21 mouse cellular contexts compared by ENCODE assay signal in the genomic region with DNA sequence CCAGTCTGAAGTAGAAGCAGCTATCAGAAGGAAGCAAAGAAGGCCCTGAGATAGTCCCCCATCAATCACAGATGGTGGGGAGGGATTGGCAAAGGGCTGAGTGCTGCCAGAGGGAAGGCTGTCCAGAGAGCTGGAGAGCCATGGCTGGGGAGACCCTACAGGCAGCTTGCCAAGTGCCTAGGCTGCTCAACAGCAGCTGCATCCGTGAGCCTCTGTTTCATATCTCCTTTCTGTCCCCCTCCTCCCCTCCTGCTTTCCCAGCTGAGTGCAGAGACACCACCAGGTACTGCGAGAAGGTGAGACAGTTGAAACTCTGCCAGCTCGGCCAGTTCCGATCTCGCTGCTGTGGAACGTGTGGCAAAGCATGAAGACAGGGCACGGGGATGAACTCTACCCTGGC.
A peak's percentile ranks its signal among the peaks of the same experiment; 100 is the strongest.
DNase-seq lines count a peak whose midpoint lies in the region; ATAC-seq and TF ChIP-seq lines count a peak whose summit lies in the region.
"Had no signal": no experiment of that assay in that cellular context is flagged by ENCODE, and none has a peak within 500 bp of the region (broad histone marks: within the 10 kb centered on the region; RNA-seq: fewer than 3 reads in every experiment).

No protein-coding gene starts in this region.

- no peak for TF ChIP-seq CTCF in intestine, postnatal 0 days (IDR thresholded peaks at IDR 0.05; ENCODE audit: low read depth)

- WGBS in heart, embryonic 13.5 days = 29% methylated on average over 7 of the region's 7 CpGs
- 61% methylated on average over 7 of the region's 7 CpGs for WGBS in intestine, embryonic 14.5 days
- WGBS in intestine, postnatal 0 days = 60% methylated on average over 7 of the region's 7 CpGs
- WGBS in neural tube, embryonic 13.5 days = 78% methylated on average over 7 of the region's 7 CpGs

- peak; percentile 58; the same call in 1 of the 2 replicates for ATAC-seq in heart, embryonic 13.5 days (ENCODE audit: extremely low read depth, insufficient number of reproducible peaks, low FRiP score, low TSS enrichment)
- ATAC-seq in intestine, embryonic 14.5 days (replicated peaks; ENCODE audit: low FRiP score, low TSS enrichment, low read depth) = 0 out of 2 replicates have a peak, but pooled peaks have one; percentile 43
- ATAC-seq in intestine, postnatal 0 days = no peak
- 0 out of 2 replicates have a peak, but pooled peaks have one; percentile 27 for ATAC-seq in neural tube, embryonic 13.5 days (ENCODE audit: low read depth)
- ATAC-seq: activated CD4-positive, CD25-positive, alpha-beta regulatory T cell, adult 4 months; CD4-positive, CD25-positive, alpha-beta regulatory T cell, adult 4 months had no signal

- no peak overlapping the region; the same call in 1 of the 2 replicates for H3K9ac ChIP-seq in heart, embryonic 13.5 days
- no peak overlapping the region for H3K9ac ChIP-seq in intestine, embryonic 14.5 days (ENCODE audit: low read length)
- H3K9ac ChIP-seq in intestine, postnatal 0 days (ENCODE audit: low read depth, low read length) = no peak overlapping the region
- H3K9ac ChIP-seq in neural tube, embryonic 13.5 days = no peak overlapping the region
- H3K9ac ChIP-seq: embryonic facial prominence, embryonic 12.5 days; hindbrain, embryonic 13.5 days; liver, embryonic 15.5 days; neural tube, embryonic 12.5 days had no signal

- H3K4me1 ChIP-seq in heart, embryonic 13.5 days = peaks cover 17% of the 10 kb centered on the region
- H3K4me1 ChIP-seq in intestine, embryonic 14.5 days (replicated peaks; ENCODE audit: control insufficient read depth, insufficient read depth, low read length) = peaks cover 8% of the 10 kb centered on the region; the same call in 1 of the 2 replicates
- no peaks in the 10 kb centered on the region for H3K4me1 ChIP-seq in intestine, postnatal 0 days (replicated peaks; ENCODE audit: control insufficient read depth, insufficient read depth, low read length)
- peaks cover 4% of the 10 kb centered on the region; the same call in 1 of the 2 replicates for H3K4me1 ChIP-seq in neural tube, embryonic 13.5 days (replicated peaks)
- H3K4me1 ChIP-seq: liver, embryonic 15.5 days; neural tube, embryonic 12.5 days had no signal

- H3K4me2 ChIP-seq in heart, embryonic 13.5 days = 0 out of 2 replicates have a peak overlapping the region, but pooled peaks have one; percentile 3
- no peak overlapping the region for H3K4me2 ChIP-seq in intestine, embryonic 14.5 days (ENCODE audit: low read length)
- H3K4me2 ChIP-seq in intestine, postnatal 0 days (replicated peaks; ENCODE audit: low read depth) = no peak overlapping the region
- no peak overlapping the region for H3K4me2 ChIP-seq in neural tube, embryonic 13.5 days
- H3K4me2 ChIP-seq: embryonic facial prominence, embryonic 12.5 days; hindbrain, embryonic 13.5 days; liver, embryonic 15.5 days; neural tube, embryonic 12.5 days had no signal

- no peaks in the 10 kb centered on the region for H3K9me3 ChIP-seq in heart, embryonic 13.5 days
- no peaks in the 10 kb centered on the region for H3K9me3 ChIP-seq in intestine, embryonic 14.5 days (ENCODE audit: control insufficient read depth, low read length)
- H3K9me3 ChIP-seq in intestine, postnatal 0 days (ENCODE audit: control insufficient read depth) = no peaks in the 10 kb centered on the region
- H3K9me3 ChIP-seq in neural tube, embryonic 13.5 days = no peaks in the 10 kb centered on the region
- H3K9me3 ChIP-seq: embryonic facial prominence, embryonic 12.5 days; hindbrain, embryonic 13.5 days; liver, embryonic 15.5 days; neural tube, embryonic 12.5 days had no signal

- DNase-seq in cerebellum, postnatal 14 days = peak; percentile 54 to 61
- no peak for DNase-seq in cerebellum, adult 18-20 months
- no peak for DNase-seq in heart, adult 9 months (ENCODE audit: low spot score in 2 of 2)
- DNase-seq in intestine, embryonic 14.5 days (ENCODE audit: low spot score) = no peak
- no peak for DNase-seq in neural tube, embryonic 10.5 days (ENCODE audit: extremely low spot score, low spot score)
- DNase-seq: adrenal gland, postnatal 10 days; cerebellum, adult 11 months; gastrocnemius, adult 2 months; kidney, adult 2 months; kidney, postnatal 10 days; right cerebral cortex, adult 18-20 months; thymus, postnatal 14 days had no signal

- no peaks in the 10 kb centered on the region for H3K36me3 ChIP-seq in heart, embryonic 13.5 days
- no peaks in the 10 kb centered on the region for H3K36me3 ChIP-seq in intestine, embryonic 14.5 days (ENCODE audit: control insufficient read depth, insufficient read depth, low read length)
- no peaks in the 10 kb centered on the region for H3K36me3 ChIP-seq in intestine, postnatal 0 days (ENCODE audit: control insufficient read depth, insufficient read depth)
- H3K36me3 ChIP-seq in neural tube, embryonic 13.5 days = peaks cover 18% of the 10 kb centered on the region
- H3K36me3 ChIP-seq: hindbrain, embryonic 13.5 days; liver, embryonic 15.5 days; neural tube, embryonic 12.5 days had no signal

- H3K4me3 ChIP-seq in heart, embryonic 13.5 days = no peak overlapping the region
- no peak overlapping the region for H3K4me3 ChIP-seq in intestine, embryonic 14.5 days (ENCODE audit: low read depth, low read length)
- no peak overlapping the region for H3K4me3 ChIP-seq in intestine, postnatal 0 days (ENCODE audit: low read depth, low read length)
- H3K4me3 ChIP-seq in neural tube, embryonic 13.5 days = no peak overlapping the region
- H3K4me3 ChIP-seq: embryonic facial prominence, embryonic 12.5 days; gastrocnemius, adult 2 months; hindbrain, embryonic 13.5 days; liver, embryonic 15.5 days; neural tube, embryonic 12.5 days had no signal

- H3K27ac ChIP-seq in heart, embryonic 13.5 days (replicated peaks) = peak overlapping the region; percentile 59
- no peak overlapping the region for H3K27ac ChIP-seq in intestine, embryonic 14.5 days (ENCODE audit: low read depth)
- no peak overlapping the region for H3K27ac ChIP-seq in intestine, postnatal 0 days (ENCODE audit: low read depth, low read length)
- H3K27ac ChIP-seq in neural tube, embryonic 13.5 days (replicated peaks) = no peak overlapping the region
- H3K27ac ChIP-seq: embryonic facial prominence, embryonic 12.5 days; gastrocnemius, adult 2 months; hindbrain, embryonic 13.5 days; liver, embryonic 15.5 days; neural tube, embryonic 12.5 days had no signal

- H3K27me3 ChIP-seq in heart, embryonic 13.5 days (replicated peaks) = no peaks in the 10 kb centered on the region
- no peaks in the 10 kb centered on the region for H3K27me3 ChIP-seq in intestine, embryonic 14.5 days (replicated peaks; ENCODE audit: control insufficient read depth, insufficient read depth, low read length)
- no peaks in the 10 kb centered on the region for H3K27me3 ChIP-seq in intestine, postnatal 0 days (replicated peaks; ENCODE audit: control insufficient read depth, insufficient read depth, low read length)
- no peaks in the 10 kb centered on the region for H3K27me3 ChIP-seq in neural tube, embryonic 13.5 days
- H3K27me3 ChIP-seq: embryonic facial prominence, embryonic 12.5 days; hindbrain, embryonic 13.5 days; liver, embryonic 15.5 days; neural tube, embryonic 12.5 days had no signal

Comparison
In these comparisons a context has a peak if more than half of its experiments do, and no peak if none do; other contexts are left out.
1. DNase-seq: peak in cerebellum, postnatal 14 days (2 of 2); none in cerebellum, adult 18-20 months (0 of 2), heart, adult 9 months (0 of 2), intestine, embryonic 14.5 days (single experiment) and neural tube, embryonic 10.5 days (single experiment).